Mouse (Mus musculus) small intestine, adult 2 months (tissue): ENCODE data around the gene Ccdc155.
A peak's percentile ranks its signal among the peaks of the same experiment; 100 is the strongest.

Source experiments
- CTCF ChIP-seq: fragments of 200-500 bp; IDR thresholded peaks from 2 replicates; pipeline ENCODE4 v1.5.1; 2012; ENCODE audit warnings: low read depth, mild to moderate bottlenecking, control low read depth, inconsistent platforms, low read length, moderate library complexity, mixed read lengths; ENCODE audit not compliant: insufficient replicate concordance, insufficient read length; ENCODE audit errors: extremely low read depth
- POLR2A ChIP-seq: fragments of 200-500 bp; IDR thresholded peaks from 2 replicates; pipeline ENCODE4 v1.6.1; 2012; ENCODE audit warnings: low read depth, mild to moderate bottlenecking, control low read depth, inconsistent platforms, low read length, moderate library complexity

DNA sequence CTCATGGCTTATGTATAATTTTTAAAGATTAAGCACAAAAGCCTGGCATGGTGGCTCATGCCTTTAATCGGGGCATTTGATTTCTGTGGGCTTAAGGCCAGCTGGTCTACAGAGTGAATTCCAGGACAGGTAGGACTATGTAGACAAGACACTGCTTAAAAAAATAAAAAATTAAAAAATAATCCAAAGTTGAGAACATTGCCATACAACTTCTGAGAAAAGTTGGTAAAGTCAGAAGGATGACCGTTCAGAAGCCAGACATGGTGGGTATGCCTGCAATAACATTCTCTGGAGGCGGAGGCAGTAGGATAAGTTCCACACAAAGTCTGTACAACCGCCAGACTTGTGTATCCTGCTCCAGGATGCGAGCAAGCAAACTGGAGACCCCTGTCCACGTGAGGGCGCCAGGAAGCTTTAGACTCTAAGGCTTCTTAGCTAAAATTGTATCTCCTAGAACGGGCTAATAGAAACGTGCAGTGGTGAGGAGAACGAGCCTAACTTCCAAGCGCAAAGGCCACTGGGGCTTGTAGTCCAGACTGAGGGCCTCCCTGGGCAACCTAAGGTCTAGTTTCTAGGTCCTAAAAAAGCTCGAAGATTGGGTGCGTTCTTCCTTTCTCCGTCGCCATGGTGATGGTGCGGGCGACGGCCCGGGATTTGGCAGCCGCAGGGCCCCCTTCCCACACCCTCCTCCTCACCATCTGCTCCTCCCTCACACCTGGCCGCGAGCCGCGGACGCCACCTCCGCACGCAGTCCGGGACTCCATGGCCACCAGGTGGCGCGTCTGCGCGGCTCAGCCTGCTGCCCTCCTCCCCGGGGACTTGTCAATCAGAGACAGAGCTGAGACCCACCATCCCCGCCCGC lies 42.8 kb downstream of the Ccdc155 start:
- TF ChIP-seq POLR2A = no peak
- peak; percentile 75 for TF ChIP-seq CTCF
